22 mouse cellular contexts compared by ENCODE assay signal in the genomic region with DNA sequence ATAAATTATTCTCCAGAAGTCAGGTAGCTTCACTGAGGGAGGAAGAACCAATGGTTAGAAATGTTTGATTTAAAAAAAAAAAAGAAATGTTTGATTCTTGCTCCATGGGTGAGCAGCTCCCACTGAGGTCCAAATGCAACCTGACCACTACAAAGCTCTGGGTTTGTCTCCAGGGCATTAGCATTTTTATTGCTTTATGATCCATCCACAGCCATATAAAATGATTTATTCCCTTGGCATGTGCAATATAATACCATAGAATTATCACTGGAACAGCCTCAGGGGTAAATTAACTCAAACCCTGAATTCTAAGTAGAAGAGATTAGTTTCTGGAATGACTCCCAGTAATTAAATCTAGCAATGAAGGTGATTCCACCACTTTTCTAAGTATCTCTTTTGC.
"Had no signal": no experiment of that assay in that cellular context is flagged by ENCODE, and none has a peak within 500 bp of the region (broad histone marks: within the 10 kb centered on the region; RNA-seq: fewer than 3 reads in every experiment).

No protein-coding gene starts in this region.

- H3K4me1 ChIP-seq: heart, embryonic 13.5 days; heart, embryonic 15.5 days; hindbrain, embryonic 13.5 days; hindbrain, embryonic 15.5 days; limb, embryonic 13.5 days; limb, embryonic 15.5 days; liver, embryonic 12.5 days had no signal

- H3K36me3 ChIP-seq: heart, embryonic 13.5 days; heart, embryonic 15.5 days; hindbrain, embryonic 13.5 days; hindbrain, embryonic 15.5 days; limb, embryonic 13.5 days; limb, embryonic 15.5 days; liver, embryonic 12.5 days had no signal

- ATAC-seq: hindbrain, postnatal 0 days; liver, embryonic 12.5 days had no signal

- H3K4me3 ChIP-seq: heart, embryonic 13.5 days; heart, embryonic 15.5 days; hindbrain, embryonic 13.5 days; hindbrain, embryonic 15.5 days; layer of hippocampus, adult 2 months; limb, embryonic 13.5 days; limb, embryonic 15.5 days; liver, embryonic 12.5 days had no signal

- DNase-seq: gastrocnemius, postnatal 14 days; gastrocnemius, postnatal 36 days; heart, adult 18-20 months; heart, postnatal 14 days; heart, postnatal 36 days; kidney, adult 18-20 months; kidney, adult 8-10 months; kidney, postnatal 10 days; kidney, postnatal 25 days; kidney, postnatal 4 days; layer of hippocampus, postnatal 36 days; left cerebral cortex, postnatal 4 days had no signal

- H3K27ac ChIP-seq: heart, embryonic 13.5 days; heart, embryonic 15.5 days; hindbrain, embryonic 13.5 days; hindbrain, embryonic 15.5 days; hindbrain, postnatal 0 days; layer of hippocampus, adult 2 months; limb, embryonic 13.5 days; limb, embryonic 15.5 days; liver, embryonic 12.5 days had no signal

- H3K27me3 ChIP-seq: heart, embryonic 13.5 days; heart, embryonic 15.5 days; hindbrain, embryonic 13.5 days; hindbrain, embryonic 15.5 days; limb, embryonic 13.5 days; limb, embryonic 15.5 days; liver, embryonic 12.5 days had no signal

- H3K9me3 ChIP-seq: heart, embryonic 13.5 days; heart, embryonic 15.5 days; hindbrain, embryonic 13.5 days; hindbrain, embryonic 15.5 days; limb, embryonic 13.5 days; limb, embryonic 15.5 days; liver, embryonic 12.5 days had no signal

- H3K4me2 ChIP-seq: heart, embryonic 11.5 days; heart, embryonic 13.5 days; heart, embryonic 15.5 days; hindbrain, embryonic 13.5 days; hindbrain, embryonic 15.5 days; limb, embryonic 13.5 days; limb, embryonic 15.5 days; liver, embryonic 12.5 days had no signal

- H3K9ac ChIP-seq: heart, embryonic 13.5 days; heart, embryonic 15.5 days; hindbrain, embryonic 13.5 days; hindbrain, embryonic 15.5 days; limb, embryonic 13.5 days; limb, embryonic 15.5 days; liver, embryonic 12.5 days had no signal
